Mouse (Mus musculus) heart, postnatal 10 days (tissue): ENCODE data around the gene Mucl3. TPM values are rescaled to one million over a fixed set of nuclear protein-coding genes. Genes with fewer than 3 reads are reported as not detected.

Experiments used
- DNase-seq, 2 experiments: peaks; one replicate each; pipeline ENCODE4 v3.0.0; 2021
- intact Hi-C: fragments of 180-260 bp; cut with DNase I; formaldehyde crosslinking; loops from one replicate; pipeline ENCODE4 v1.15.1; 2025
- total RNA-seq, 2 experiments: library from RNA; stranded (reverse); gene quantifications; 2 replicates each; pipeline ENCODE4 v1.2.3; 2021

The Mucl3 gene
- total RNA-seq, result not detected

GRCm38 (mm10) chr17:35643609-35644236 is at the start of gene Mucl3:
TSS of gene Mucl3 (minus strand) at chr17:35643695.
- DNase-seq, result no peak
- intact Hi-C loops, result no loop called here

- no peak for DNase-seq
Observed at GRCm38 (mm10) chr17:35692368-35692767, 48.9 kb upstream of the Mucl3 start.

GRCm38 (mm10) chr17:35691811-35692210 is 48.3 kb upstream of the Mucl3 start:
- intact Hi-C loops, result no loop called here
- no peak for DNase-seq

More at GRCm38 (mm10) chr17:35692368-35692767, 48.9 kb upstream of the Mucl3 start:
- intact Hi-C loops, result no loop called here

GRCm38 (mm10) chr17:35689936-35690645 is 46.6 kb upstream of the Mucl3 start:
- DNase-seq, result no peak
- intact Hi-C loops, result no loop called here

- DNase-seq, result no peak
- intact Hi-C loops, result no loop called here
Observed at GRCm38 (mm10) chr17:35688347-35689175, 45.1 kb upstream of the Mucl3 start.

- intact Hi-C loops, result no loop called here
- no peak for DNase-seq
Observed at GRCm38 (mm10) chr17:35685061-35685460, 41.6 kb upstream of the Mucl3 start.

- DNase-seq, result no peak
- intact Hi-C loops, result no loop called here
Observed at GRCm38 (mm10) chr17:35681986-35682385, 38.5 kb upstream of the Mucl3 start.

GRCm38 (mm10) chr17:35680591-35680990 is 37.1 kb upstream of the Mucl3 start:
- intact Hi-C loops, result no loop called here
- no peak for DNase-seq

GRCm38 (mm10) chr17:35673416-35674035 is 30.0 kb upstream of the Mucl3 start, which contains the start of gene Gtf2h4:
TSS of gene Gtf2h4 (minus strand) at chr17:35673739.
- DNase-seq, result peak; percentile 95 to 96
- intact Hi-C loops, result no loop called here

GRCm38 (mm10) chr17:35672527-35672926 is 29.0 kb upstream of the Mucl3 start:
- intact Hi-C loops, result no loop called here
- DNase-seq, result no peak

GRCm38 (mm10) chr17:35671846-35672245 is 28.4 kb upstream of the Mucl3 start:
- no peak for DNase-seq

GRCm38 (mm10) chr17:35669731-35670130 is 26.2 kb upstream of the Mucl3 start:
- intact Hi-C loops, result no loop called here
- no peak for DNase-seq

More at GRCm38 (mm10) chr17:35671846-35672245, 28.4 kb upstream of the Mucl3 start:
- intact Hi-C loops, result no loop called here

- peak; percentile 98 for DNase-seq
- intact Hi-C loops, result no loop called here
Observed at GRCm38 (mm10) chr17:35667334-35668065, 24.0 kb upstream of the Mucl3 start, which contains the start of gene Vars2. TSS of gene Vars2 (minus strand) at chr17:35667592.

GRCm38 (mm10) chr17:35666851-35667256 is 23.4 kb upstream of the Mucl3 start:
- DNase-seq, result no peak
- intact Hi-C loops, result no loop called here

GRCm38 (mm10) chr17:35665957-35666515 is 22.5 kb upstream of the Mucl3 start:
- intact Hi-C loops, result no loop called here
- peak; percentile 16 to 43 for DNase-seq

GRCm38 (mm10) chr17:35653086-35653485 is 9.6 kb upstream of the Mucl3 start:
- no peak for DNase-seq
- intact Hi-C loops, result no loop called here

GRCm38 (mm10) chr17:35649429-35649828 is 5.9 kb upstream of the Mucl3 start:
- intact Hi-C loops, result no loop called here
- no peak for DNase-seq

- intact Hi-C loops, result no loop called here
- peak in 1 of 2 experiments; percentile 11 for DNase-seq
Observed at GRCm38 (mm10) chr17:35639352-35639751, 4.1 kb downstream of the Mucl3 start.

- peak; percentile 88 for DNase-seq
- intact Hi-C loops, result no loop called here
Observed at GRCm38 (mm10) chr17:35638475-35639190, 4.9 kb downstream of the Mucl3 start.
